Mouse (Mus musculus): Measurements from ENCODE around the gene Cc2d2a.

DNA sequence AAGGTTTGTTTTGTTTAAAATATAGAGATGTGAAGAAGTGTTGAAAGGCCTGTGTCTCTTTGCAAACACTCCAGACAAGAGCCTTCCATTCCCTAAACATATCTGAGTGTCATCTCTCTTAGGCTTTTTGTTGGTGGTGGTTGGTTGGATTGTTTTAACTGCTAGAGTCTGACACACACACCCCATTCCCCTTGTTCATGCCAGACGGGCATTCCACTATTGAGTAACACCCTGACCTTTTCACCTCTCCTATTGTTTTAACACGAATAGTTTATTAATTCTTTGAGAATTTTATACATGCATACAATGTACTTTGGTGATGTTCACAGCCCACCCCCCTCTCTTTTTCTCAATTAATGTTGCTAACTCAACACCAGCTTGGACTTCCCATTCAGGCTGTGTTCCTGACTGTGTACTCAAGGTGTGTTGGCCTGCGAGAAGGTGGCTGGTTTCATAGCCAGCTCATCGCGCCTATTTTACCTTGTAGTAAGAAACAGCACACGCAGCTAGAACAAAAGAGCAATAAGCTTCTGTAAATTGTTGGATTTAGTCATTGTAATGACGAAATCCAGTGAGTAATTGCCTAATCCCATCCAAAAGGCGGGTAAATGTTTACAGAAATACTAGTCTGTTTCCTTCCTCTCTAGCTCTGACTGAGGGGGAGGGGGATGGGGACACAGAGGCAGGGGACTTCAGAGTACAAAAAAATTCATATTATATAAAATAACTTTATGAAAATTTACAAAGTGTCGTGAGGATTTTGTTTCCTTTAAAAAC, 126.0 kb downstream of the Cc2d2a start:
- TF ChIP-seq TAL1 (IDR thresholded peaks at IDR 0.05; ENCODE audit: low read length): no peak
- TF ChIP-seq CTCF (IDR thresholded peaks at IDR 0.05 in 2 of 3, conservative IDR thresholded peaks at IDR 0.05 in 1 of 3; ENCODE audit: control insufficient read depth in 1 of 3, insufficient read depth in 1 of 3, low read depth in 2 of 3, low read length in 3 of 3, poor library complexity in 1 of 3, severe bottlenecking in 1 of 3): no peak
- no peak for TF ChIP-seq GATA1 (IDR thresholded peaks at IDR 0.05; ENCODE audit: low read depth, low read length)
- TF ChIP-seq MAFK (IDR thresholded peaks at IDR 0.05; ENCODE audit: borderline replicate concordance, low read depth, low read length): no peak
- no peak for TF ChIP-seq POLR2A (IDR thresholded peaks at IDR 0.05; ENCODE audit: control insufficient read depth in 1 of 2, insufficient read depth in 1 of 2, low read depth in 1 of 2, low read length in 2 of 2, poor library complexity in 1 of 2)
- TF ChIP-seq EP300 (IDR thresholded peaks at IDR 0.05; ENCODE audit: low read depth in 1 of 2, low read length in 2 of 2): no peak
- TF ChIP-seq ETS1 (IDR thresholded peaks at IDR 0.05; ENCODE audit: low read depth, low read length): no peak
- no peak for TF ChIP-seq E2F4 (IDR thresholded peaks at IDR 0.05; ENCODE audit: borderline replicate concordance, low read depth, low read length)
- no peak for TF ChIP-seq JUND (IDR thresholded peaks at IDR 0.05; ENCODE audit: low read depth, low read length)
- no peak for TF ChIP-seq CHD2 (IDR thresholded peaks at IDR 0.05; ENCODE audit: low read length)
- no peak for TF ChIP-seq ZNF384 (IDR thresholded peaks at IDR 0.05; ENCODE audit: low read depth, low read length)
- TF ChIP-seq MAX (IDR thresholded peaks at IDR 0.05; ENCODE audit: low read length): no peak
- no peak for TF ChIP-seq UBTF (IDR thresholded peaks at IDR 0.05; ENCODE audit: borderline replicate concordance, insufficient read depth, low read depth, low read length)
